Mouse (Mus musculus) small intestine, adult 2 months (tissue): ENCODE data around the gene Hba-a1.

Experiments used
- CTCF ChIP-seq: fragments of 200-500 bp; IDR thresholded peaks from 2 replicates; pipeline ENCODE4 v1.5.1; 2012; ENCODE audit warnings: low read depth, mild to moderate bottlenecking, control low read depth, inconsistent platforms, low read length, moderate library complexity, mixed read lengths; ENCODE audit not compliant: insufficient replicate concordance, insufficient read length; ENCODE audit errors: extremely low read depth
- POLR2A ChIP-seq: fragments of 200-500 bp; IDR thresholded peaks from 2 replicates; pipeline ENCODE4 v1.6.1; 2012; ENCODE audit warnings: low read depth, mild to moderate bottlenecking, control low read depth, inconsistent platforms, low read length, moderate library complexity

- TF ChIP-seq POLR2A (no peak), CTCF (no peak)
These were observed 18.1 kb upstream of the Hba-a1 start for GRCm38 (mm10) chr11:32265117-32265738.
